Mouse (Mus musculus): Measurements from ENCODE around the gene N4bp2l2.

The N4bp2l2 gene

DNA sequence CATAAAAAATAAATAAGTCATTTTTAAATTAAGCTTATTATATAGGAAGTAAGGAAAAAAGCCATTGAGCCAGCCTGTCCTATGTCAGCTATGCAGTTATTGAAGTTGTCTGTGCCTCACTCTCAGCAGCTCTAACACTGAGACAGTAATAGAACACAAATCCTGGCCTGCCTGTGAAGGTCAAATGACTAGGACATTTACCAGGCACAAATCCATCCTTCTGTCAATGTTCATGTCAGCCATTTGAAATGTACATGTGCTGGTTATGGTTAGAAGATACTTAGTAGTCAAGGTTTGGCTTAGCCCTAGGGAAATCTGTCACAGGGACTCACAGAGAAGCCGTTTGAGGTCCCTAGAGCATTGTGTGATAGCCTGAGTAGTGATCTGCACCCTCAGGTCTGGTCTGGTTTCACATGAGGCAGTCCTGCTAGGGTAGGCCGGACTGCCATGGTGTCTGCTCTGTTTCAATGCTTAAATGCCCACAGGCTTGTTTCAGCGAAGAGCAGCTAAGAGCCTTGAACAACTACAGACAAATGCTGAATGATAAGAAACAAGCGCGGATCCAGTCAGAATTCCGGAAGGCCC, 106.4 kb downstream of the N4bp2l2 start:
- 97% methylated on average over 6 of the region's 6 CpGs for WGBS

All from cerebral cortex, adult 2 months (tissue).